Mouse (Mus musculus) heart, postnatal 0 days (tissue): Measurements from ENCODE around the gene Casz1. TPM values are rescaled to one million over a fixed set of nuclear protein-coding genes. Genes with fewer than 3 reads are reported as not detected.
A peak's percentile ranks its signal among the peaks of the same experiment; 100 is the strongest.

ENCODE experiments used
- ATAC-seq: fragments of 200-750 bp; cut with Nextera tagmentation; 2 replicates; pipeline ENCODE4 v1.8.0; 2017; ENCODE audit warnings: low read depth, moderate number of reproducible peaks, moderate library complexity; ENCODE audit not compliant: insufficient read depth
- DNase-seq: peaks from one replicate; pipeline ENCODE4 v3.0.0-alpha.2; 2016; ENCODE audit warnings: low spot score
- H3K27ac ChIP-seq: fragments of 300-500 bp; sonication (generic); 2 replicates; pipeline ENCODE4 v1.5.1; 2014; ENCODE audit warnings: low read depth, mild to moderate bottlenecking
- H3K27me3 ChIP-seq: fragments of 300-500 bp; sonication (generic); 2 replicates; pipeline ENCODE4 v1.6.1; 2014; ENCODE audit warnings: low read length, mixed read lengths; ENCODE audit not compliant: control insufficient read depth, insufficient read depth
- H3K36me3 ChIP-seq: fragments of 300-500 bp; sonication (generic); replicated peaks from 2 replicates; pipeline ENCODE4 v1.6.1; 2014; ENCODE audit warnings: low read length, mixed read lengths; ENCODE audit not compliant: control insufficient read depth, insufficient read depth
- H3K4me1 ChIP-seq: fragments of 300-500 bp; sonication (generic); 2 replicates; pipeline ENCODE4 v1.6.1; 2014; ENCODE audit warnings: antibody characterized with exemption; ENCODE audit not compliant: control insufficient read depth, insufficient read depth
- H3K4me2 ChIP-seq: fragments of 300-500 bp; sonication (generic); 2 replicates; pipeline ENCODE4 v1.6.1; 2014; ENCODE audit warnings: low read depth, mild to moderate bottlenecking, low read length, moderate library complexity
- H3K4me3 ChIP-seq: fragments of 300-500 bp; sonication (generic); 2 replicates; pipeline ENCODE4 v1.5.1; 2014; ENCODE audit warnings: low read depth, low read length
- H3K9ac ChIP-seq: fragments of 300-500 bp; sonication (generic); replicated peaks from 2 replicates; pipeline ENCODE4 v1.6.1; 2014; ENCODE audit warnings: low read depth, low read length, mixed read lengths
- H3K9me3 ChIP-seq: fragments of 300-500 bp; sonication (generic); replicated peaks from 2 replicates; pipeline ENCODE4 v1.6.1; 2016; ENCODE audit warnings: low read length; ENCODE audit not compliant: control insufficient read depth
- CTCF ChIP-seq: IDR thresholded peaks from 2 replicates; pipeline ENCODE4 v1.5.1; 2016; ENCODE audit warnings: antibody characterized with exemption, control low read depth, low read depth
- EP300 ChIP-seq: IDR thresholded peaks from 2 replicates; pipeline ENCODE4 v1.6.1; 2016; ENCODE audit warnings: antibody characterized with exemption, low read depth
- WGBS: fragments of 180-500 bp; shearing (Covaris S2); extraction: QIAGEN DNeasy Blood & Tissue Kit; methylation state at CpG from one replicate; pipeline ENCODE4 v1.1.7; 2014; 5-methylcytosine and 5-hydroxymethylcytosine counted together
- polyA plus RNA-seq: library from polyadenylated mRNA; unstranded; fragments of >200 nt; fragmentation: Nextera tagmentation; extraction: Ambion mirVana; gene quantifications from 2 replicates; pipeline ENCODE4 v1.2.1, GENCODE M21; 2015
- total RNA-seq: library from RNA; depleted of rRNA; stranded (reverse); fragments of >200 nt; gene quantifications from 2 replicates; pipeline ENCODE4 v1.2.3, GENCODE M21; 2014; ENCODE audit warnings: low replicate concordance

Casz1 gene
- total and polyA plus RNA-seq, 2 experiments from 2014 or later: 16.4 to 42.6 TPM

GRCm38 (mm10) chr4:148940674-148941211, 136.5 kb downstream of the Casz1 start:
- Histone ChIP-seq H3K9ac (peak overlapping the region; percentile 11; the same call in 1 of the 2 replicates), H3K27me3 (no peaks in the 10 kb centered on the region), H3K4me3 (no peak overlapping the region), H3K9me3 (no peaks in the 10 kb centered on the region), H3K4me2 (peak overlapping the region; percentile 23), H3K4me1 (0 out of 2 replicates have a peak, but pooled peaks cover 19% of the 10 kb centered on the region), H3K27ac (peak overlapping the region; percentile 23; the same call in 1 of the 2 replicates), H3K36me3 (peaks cover 64% of the 10 kb centered on the region)
- ATAC-seq (peak; percentile 87), DNase-seq (peak; percentile 81)
- WGBS: 20% methylated on average over 25 of the region's 25 CpGs
- TF ChIP-seq EP300 (no peak), CTCF (no peak)

- WGBS: 67% methylated on average over 11 of the region's 11 CpGs
- H3K4me2 ChIP-seq: 0 out of 2 replicates have a peak overlapping the region, but pooled peaks have one; percentile 23
- H3K27ac ChIP-seq: no peak overlapping the region
- DNase-seq (no peak), ATAC-seq (no peak)
- no peak overlapping the region for H3K9ac ChIP-seq
- H3K4me3 ChIP-seq: no peak overlapping the region
- TF ChIP-seq CTCF (no peak), EP300 (no peak)
- peaks cover 65% of the 10 kb centered on the region for H3K36me3 ChIP-seq
- H3K27me3 ChIP-seq: no peaks in the 10 kb centered on the region
- no peaks in the 10 kb centered on the region for H3K9me3 ChIP-seq
- H3K4me1 ChIP-seq: 0 out of 2 replicates have a peak, but pooled peaks cover 17% of the 10 kb centered on the region
Observed at GRCm38 (mm10) chr4:148941321-148941720, 137.1 kb downstream of the Casz1 start.

- Histone ChIP-seq H3K9ac (no peak overlapping the region), H3K4me2 (no peak overlapping the region), H3K36me3 (peaks cover 65% of the 10 kb centered on the region), H3K27ac (no peak overlapping the region), H3K4me1 (0 out of 2 replicates have a peak, but pooled peaks cover 12% of the 10 kb centered on the region), H3K4me3 (no peak overlapping the region), H3K9me3 (no peaks in the 10 kb centered on the region), H3K27me3 (no peaks in the 10 kb centered on the region)
- ATAC-seq (no peak), DNase-seq (no peak)
- 46% methylated on average over 5 of the region's 5 CpGs for WGBS
- no peak for TF ChIP-seq CTCF
- no peak for TF ChIP-seq EP300
Observed at GRCm38 (mm10) chr4:148943099-148943498, 138.9 kb downstream of the Casz1 start.

DNA sequence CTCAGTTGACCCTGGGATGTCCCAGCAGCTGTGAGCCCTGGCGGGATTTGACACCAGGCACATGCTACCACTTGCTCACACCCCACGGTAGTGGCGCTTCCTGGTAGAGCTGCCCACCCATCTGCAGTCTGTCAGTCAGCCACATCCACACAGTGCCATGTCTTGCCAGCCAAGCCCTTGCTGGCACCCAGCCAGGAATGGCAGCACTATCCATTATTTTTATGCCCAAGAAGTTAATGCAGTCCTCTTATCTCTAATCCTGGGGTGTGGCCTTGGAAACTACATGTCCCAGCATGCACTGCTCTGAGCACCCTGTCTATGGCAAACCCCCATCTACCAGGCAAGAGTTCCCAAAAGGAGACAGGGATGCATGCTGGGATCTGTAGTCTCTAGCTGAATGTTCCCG, 141.2 kb downstream of the Casz1 start:
- no peak overlapping the region for H3K9ac ChIP-seq
- TF ChIP-seq CTCF (no peak), EP300 (no peak)
- H3K4me3 ChIP-seq: no peak overlapping the region
- H3K4me1 ChIP-seq: 0 out of 2 replicates have a peak, but pooled peaks cover 10% of the 10 kb centered on the region
- WGBS: 43% methylated on average over 4 of the region's 4 CpGs
- DNase-seq (peak; percentile 44), ATAC-seq (peak; percentile 53)
- peaks cover 62% of the 10 kb centered on the region for H3K36me3 ChIP-seq
- no peaks in the 10 kb centered on the region for H3K9me3 ChIP-seq
- no peak overlapping the region for H3K4me2 ChIP-seq
- H3K27ac ChIP-seq: 0 out of 2 replicates have a peak overlapping the region, but pooled peaks have one; percentile 32
- no peaks in the 10 kb centered on the region for H3K27me3 ChIP-seq

DNA sequence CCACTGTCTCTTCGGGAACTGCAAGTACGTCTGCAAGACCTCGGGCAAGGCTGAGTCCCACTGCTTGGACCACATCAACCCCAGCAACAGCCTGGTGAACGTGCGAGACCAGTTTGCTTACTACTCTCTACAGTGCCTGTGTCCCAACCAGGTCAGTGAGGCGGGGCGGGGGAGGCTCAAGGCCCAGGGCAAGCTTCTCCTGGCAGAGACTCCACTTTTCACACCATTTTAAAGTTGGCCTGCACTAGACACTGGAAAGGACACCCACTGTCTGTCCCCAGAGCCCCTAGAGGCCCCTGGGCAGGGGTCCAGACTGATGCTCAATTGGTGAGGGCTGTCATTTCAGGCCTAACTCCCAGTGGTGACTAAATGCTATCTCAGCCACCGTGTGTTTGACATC, 141.8 kb downstream of the Casz1 start:
- TF ChIP-seq EP300: no peak
- TF ChIP-seq CTCF: no peak
- ATAC-seq (no peak), DNase-seq (no peak)
- H3K4me3 ChIP-seq: no peak overlapping the region
- peaks cover 62% of the 10 kb centered on the region for H3K36me3 ChIP-seq
- H3K27ac ChIP-seq: peak overlapping the region; percentile 32; the same call in 1 of the 2 replicates
- 61% methylated on average over 8 of the region's 8 CpGs for WGBS
- H3K27me3 ChIP-seq: no peaks in the 10 kb centered on the region
- no peak overlapping the region for H3K9ac ChIP-seq
- peaks cover 8% of the 10 kb centered on the region for H3K4me1 ChIP-seq
- no peaks in the 10 kb centered on the region for H3K9me3 ChIP-seq
- H3K4me2 ChIP-seq: no peak overlapping the region
